Mouse (Mus musculus): ENCODE results near the gene Adcy7.

Adcy7 gene

DNA sequence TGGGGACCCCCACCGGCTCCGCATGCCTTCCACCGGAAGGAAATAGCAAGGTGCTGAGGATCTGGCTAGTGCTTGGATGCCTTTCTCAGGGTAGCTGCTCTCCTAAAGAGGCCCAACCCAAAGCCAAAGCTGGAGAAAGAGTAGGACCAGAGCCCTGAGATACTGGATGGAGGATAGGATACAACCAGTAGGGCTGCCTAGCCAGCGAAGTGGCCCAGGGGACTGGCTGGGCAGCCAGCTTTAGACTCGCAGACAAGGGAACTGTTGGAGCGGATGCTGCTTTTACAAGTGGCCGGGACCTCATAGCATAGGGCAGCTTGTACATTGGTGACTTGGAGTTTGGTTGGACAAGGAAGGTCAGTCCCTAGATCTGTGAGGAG, 838 bp downstream of the Adcy7 start:
- no peak for DNase-seq (ENCODE audit: low spot score in 2 of 2)

DNA sequence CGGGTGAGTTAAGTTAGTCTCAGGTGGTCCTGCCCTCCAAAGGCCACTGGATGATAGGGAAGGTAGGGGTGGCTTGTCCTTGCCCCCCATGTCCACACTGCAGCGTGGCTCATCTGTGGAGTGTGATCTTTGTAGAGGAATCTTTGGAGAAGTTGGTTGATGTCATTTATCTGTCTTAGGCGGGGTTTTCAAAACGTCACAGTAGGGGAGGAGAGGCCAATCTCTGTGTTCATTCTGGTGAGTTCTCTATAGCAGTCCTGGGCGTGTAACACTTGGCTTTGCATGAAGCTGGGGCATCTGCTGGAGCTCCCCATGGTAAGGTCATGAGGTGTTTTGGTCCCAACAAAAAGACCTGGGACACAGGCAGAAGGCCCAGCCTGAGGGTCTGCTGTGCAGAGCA, 1.9 kb downstream of the Adcy7 start:
- DNase-seq (ENCODE audit: low spot score in 2 of 2), result no peak

DNA sequence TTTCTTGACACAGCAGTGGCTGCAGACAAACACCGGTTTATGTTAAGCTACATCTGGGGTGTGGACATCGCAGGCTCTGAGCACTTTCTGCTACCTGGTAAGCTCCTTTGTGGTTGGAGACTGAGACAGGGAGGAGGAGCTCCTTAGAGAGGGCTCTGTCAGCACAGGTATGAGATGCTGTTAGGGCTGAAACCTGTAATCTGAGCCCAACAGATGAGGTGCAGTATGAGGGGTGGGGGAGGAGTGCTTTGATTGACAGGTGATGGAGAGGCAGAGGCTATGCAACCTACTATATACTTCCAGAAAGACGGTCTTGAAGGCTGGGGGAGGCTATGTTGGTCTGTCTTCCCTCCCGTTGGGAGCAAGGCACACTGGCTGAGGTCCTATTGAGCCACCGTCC, 7.0 kb downstream of the Adcy7 start:
- no peak for DNase-seq (ENCODE audit: low spot score in 2 of 2)

DNA sequence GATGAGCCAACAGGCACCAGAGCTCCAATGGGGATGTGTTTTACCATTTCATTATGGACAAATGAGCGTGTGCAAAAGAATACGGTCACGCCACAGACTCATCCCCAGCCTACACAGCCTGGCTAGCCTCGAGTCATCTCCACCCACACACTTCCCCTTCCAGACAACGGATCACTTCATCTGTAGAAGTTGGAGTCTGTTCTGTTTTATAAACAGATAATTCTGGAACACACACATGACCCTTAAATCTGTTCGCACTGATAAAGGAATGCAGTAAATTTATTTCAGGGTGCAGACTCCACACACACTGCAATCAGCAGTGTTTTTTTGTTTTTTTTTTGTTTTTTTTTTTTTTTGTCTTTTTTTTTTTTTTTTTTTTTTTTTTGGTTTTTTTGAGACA, 7.5 kb downstream of the Adcy7 start:
- no peak for DNase-seq (ENCODE audit: low spot score in 2 of 2)

DNA sequence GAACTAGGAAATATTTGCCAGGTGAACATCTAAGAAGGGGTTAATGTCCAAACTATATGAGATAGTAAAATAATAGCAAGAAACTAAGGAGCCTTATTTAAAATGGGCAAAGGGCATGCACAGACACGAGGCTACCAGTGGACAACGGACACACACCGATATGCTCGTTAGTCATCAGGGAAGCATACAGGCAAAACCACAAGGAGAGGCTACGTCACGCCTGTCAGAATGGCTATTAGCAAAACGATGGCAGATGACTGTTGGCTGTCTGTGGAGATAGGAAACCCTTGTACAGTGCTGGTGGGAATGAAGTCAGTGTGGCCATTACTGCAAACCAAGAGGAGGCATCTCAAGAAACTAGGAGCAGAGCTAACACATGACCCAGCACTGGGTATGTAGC, 8.7 kb downstream of the Adcy7 start:
- no peak for DNase-seq (ENCODE audit: low spot score in 2 of 2)

DNA sequence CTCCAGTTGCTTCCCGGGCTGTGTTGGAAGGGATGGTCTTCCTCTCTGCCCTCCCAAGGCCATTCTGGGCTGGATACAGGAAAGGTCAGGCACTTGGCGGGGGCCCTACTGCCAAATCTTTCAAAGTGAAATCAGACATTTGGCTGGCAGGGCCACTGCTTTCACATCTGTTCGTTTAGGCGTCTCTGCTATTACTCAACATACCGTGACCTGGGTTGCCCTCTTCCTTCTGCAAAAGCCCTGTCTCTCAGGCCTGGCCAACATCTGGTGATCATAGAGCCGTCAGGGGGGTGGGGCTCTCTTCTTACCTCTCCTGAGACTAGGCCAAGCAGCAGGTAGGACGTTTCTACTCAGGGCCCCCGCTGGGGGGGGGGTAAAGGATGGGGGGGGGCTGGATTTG, 10.5 kb downstream of the Adcy7 start:
- no peak for DNase-seq (ENCODE audit: low spot score in 2 of 2)

DNA sequence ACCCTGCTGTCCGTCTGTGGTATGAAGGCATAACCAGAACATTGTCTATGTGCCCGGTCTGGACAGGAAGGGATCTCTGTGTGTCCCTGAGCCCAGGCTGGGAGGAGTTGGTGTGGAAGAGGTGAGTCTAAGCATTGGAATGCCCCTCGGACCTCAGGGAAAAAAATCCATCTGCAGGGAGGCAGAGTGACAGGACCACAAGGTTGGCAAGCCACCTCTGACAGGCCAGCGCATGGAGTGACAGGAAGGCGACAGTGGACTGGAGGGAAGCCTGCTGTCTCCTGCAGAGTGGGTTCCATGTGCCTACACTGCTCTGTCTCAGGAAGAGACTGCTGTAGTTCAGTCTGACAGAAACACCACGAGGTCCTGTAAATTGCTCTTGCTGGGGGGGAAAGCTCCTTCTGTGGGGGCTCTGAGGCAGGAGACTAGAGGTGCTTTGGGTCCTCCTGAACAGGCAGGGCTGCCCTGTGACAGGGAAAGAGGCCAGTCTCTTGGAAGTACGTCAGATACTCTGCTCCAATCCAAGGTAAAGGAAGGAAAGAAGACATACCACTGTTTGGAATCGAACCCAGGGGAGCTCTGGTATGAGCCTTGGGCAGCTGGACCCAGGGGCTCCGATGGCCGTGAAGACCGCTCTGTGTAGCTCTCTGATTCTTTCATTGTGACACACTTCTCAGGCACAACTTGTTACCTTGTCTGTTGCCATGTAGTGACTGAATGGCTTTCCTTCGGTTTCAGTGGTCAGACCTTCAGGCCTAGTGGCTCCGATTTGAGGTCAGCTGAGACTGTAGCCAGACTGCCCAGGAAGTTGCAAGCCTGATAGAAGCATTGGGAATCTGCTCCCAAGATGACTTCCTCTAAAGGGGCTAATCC, 11.3 kb downstream of the Adcy7 start:
- DNase-seq (ENCODE audit: low spot score in 2 of 2), result no peak

DNA sequence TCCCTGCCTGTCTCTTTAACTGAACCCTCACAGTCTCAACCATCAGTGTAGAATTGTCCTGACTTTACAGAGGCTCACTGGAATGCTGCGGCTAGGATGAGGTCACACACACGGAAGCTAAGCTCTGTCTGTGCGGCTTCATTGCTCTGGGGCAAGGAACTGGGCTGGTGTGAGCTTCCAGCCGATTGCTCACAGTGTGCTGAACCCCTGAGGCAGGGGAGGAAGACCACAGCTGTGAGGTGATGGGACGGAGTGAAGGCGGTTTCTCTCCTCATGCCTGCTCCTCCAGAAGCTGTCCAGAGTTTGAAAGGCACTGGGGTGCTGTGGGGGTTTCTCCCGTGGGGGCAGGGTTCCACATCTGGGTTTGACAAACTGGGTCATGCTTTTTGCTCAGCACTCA, 12.5 kb downstream of the Adcy7 start:
- DNase-seq (ENCODE audit: low spot score in 2 of 2), result no peak

DNA sequence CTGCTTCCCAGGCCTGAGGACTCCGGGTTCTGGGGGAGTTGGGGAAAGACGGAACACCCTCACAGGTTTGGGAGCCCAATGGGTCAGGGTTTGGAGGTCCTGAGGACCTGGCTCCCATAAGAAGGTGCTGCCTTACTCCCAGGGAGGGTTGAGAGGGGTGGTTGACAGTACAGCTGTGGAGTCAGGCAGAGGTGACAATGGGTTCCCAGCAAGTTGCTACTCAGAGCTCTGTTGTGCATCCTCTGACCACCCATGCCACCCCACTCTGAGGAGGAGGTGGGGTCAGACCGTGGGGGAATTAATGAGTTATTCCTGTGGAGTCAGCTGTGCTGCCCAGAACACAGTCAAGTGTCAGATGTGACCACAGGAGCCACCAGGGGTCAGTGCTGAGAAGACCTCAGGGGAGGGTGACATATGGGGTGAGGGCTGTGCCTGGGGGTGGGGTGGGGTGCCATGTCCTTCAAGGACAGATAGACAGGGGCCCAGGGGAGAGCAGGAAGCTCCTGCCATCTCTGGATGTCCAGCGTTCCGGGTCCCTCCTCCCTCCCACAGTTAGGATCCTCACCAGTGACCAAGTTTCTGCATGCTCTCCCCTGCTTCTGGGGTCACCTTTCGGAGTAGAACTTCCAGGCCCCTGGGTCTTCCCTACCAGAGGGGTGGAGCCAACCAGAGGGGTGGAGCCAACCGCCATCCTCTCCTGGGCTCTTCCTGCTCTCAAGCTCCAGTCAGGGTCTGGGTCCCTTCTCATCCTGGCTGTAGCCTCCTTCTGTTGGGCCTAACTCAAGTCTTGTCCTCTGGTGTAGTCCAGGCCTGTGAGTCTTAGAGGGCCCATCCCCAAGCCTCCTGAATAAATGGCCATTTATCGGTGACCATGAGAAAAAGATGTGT, 13.5 kb downstream of the Adcy7 start:
- DNase-seq (ENCODE audit: low spot score in 2 of 2), result no peak

DNA sequence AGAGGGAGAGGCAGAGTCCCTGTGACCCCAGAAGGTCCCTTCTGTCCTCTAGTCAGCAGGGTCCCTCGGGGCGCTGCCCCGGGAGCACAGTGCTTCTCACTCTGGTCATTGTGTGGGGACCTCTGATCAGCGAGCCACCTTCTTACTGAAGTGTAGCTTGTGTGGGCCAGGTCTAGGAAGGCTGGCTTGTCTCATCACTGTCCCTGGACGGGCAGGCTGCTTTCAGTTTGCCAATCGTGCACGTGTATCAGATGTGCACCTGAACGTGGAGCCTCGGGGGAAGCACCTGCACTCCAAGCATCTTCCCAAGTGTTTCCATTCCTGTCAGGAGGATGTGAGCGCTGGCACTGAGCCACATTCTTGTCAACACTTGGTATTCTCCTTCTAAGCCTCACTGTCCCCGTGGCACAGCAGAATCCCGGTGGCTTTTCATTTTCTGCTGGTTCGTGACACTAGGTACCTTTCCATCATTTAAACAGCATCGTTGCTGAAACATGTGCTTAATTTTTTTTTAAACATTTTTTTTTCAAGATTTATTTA, 14.3 kb downstream of the Adcy7 start:
- DNase-seq (ENCODE audit: low spot score in 2 of 2), result no peak

DNA sequence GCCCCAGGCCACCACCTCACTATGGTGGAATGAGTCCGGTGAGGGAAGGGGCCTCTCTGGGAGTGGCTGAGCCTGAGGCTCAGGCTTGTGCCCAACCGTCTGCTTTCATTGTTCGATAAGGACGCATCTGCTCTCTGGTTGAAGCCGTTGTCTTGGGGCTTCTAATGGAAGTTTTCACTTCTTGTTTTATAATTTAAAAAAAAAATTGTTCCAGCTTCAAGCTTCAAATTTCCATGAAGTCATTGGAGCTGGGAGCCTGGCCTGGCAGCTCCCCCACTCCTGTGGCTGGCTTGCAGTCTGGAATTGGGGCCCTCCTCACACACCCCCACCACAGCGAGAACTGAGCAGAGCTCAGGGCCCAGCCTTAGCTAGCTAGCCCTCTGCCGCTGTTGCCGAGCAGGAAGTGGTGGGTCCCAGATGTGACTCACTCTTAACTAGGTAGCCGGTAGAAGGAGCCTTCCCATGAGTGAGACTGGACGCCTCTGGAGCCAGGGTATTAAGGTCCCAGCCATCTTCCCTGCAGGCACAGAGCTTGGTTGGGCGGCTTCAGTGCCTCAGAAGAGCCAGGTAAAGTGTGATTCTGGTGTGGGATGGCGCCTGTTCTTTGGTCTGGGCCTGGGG, 16.5 kb downstream of the Adcy7 start:
- DNase-seq (ENCODE audit: low spot score in 2 of 2), result no peak

DNA sequence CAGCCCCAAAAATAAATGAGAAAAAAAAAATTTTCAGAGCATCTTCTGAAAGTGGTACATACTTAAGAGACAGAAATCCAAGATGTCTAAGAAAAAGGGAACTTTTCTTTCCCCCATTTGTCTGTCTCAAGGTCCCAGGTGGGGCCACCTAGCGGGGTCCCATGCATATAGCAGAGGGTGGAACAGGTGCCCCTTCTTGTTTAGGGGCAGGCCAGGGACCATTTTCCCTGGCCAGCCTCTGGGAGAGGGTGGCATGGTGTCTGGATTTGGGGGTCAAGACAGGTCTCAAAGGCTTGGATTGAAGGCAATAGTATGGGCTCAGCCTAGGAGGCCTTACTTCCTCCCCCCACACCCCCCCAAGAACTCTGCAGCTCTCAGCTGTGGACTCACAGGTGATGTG, 17.7 kb downstream of the Adcy7 start:
- no peak for DNase-seq (ENCODE audit: low spot score in 2 of 2)

DNA sequence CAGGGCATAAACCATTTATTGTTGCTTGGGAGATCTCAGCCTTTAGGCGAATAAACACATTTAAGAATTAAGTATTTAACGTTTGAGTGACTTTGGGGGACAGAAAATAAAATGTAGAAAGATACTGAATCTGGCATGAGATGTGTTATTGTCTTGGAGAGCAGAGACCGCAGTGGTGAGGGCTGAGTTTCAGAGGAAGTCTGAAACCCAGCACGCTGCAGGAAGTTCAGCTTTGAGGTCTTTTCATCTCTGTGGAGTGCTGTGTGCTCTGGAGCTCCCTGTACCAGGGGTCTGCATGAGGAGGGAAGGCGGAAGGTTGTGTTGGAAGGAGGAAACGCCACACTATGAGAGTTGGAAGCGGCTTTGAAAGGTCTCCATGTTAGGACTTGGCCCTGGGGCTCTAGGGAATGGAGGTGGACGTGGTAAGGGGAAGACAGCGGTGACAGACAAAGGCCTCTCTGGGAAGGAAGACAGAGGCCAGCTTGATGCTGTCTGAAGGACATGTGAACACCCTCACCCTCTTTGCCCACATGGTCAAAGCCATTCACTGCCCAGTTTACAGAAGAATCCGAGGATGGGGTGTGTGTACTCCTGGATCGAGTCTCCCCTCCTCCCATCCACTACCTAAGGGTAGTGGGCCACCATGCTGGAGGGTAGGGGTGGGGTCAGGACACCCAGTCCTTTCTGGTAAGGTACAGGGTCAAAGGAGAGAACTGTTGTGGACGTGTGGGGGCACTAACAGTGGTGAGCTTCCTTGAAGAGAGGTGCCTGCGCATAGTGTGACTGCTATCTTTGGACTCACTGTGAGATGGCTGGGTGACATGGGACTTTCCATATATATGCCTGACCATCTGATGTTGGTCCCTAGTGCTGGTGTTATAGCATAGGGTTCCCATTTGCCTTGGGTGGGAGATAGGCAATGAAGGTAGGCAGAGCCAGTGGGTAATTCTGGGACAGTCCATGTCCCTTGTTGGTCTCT, 18.4 kb downstream of the Adcy7 start:
- no peak for DNase-seq (ENCODE audit: low spot score in 2 of 2)

DNA sequence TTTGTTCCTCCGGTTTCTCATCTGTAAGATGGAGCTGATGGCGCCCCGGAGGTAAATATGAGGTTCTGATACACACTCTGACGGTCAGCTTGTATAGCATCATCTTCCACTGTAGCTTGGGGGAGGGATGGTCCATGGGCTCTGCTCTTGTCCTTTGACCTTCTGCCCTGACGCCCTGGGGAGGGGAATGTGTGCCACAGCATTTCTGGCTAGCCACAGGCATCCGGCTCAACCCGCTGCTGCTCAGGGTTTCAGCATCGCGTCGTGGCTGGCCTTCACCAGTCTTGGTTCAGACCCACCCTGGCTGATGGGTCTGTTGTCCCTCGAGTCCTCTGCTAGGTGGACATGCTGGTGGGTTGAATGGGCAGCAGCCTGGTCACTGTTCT, 19.1 kb downstream of the Adcy7 start:
- DNase-seq (ENCODE audit: low spot score in 2 of 2), result no peak

DNA sequence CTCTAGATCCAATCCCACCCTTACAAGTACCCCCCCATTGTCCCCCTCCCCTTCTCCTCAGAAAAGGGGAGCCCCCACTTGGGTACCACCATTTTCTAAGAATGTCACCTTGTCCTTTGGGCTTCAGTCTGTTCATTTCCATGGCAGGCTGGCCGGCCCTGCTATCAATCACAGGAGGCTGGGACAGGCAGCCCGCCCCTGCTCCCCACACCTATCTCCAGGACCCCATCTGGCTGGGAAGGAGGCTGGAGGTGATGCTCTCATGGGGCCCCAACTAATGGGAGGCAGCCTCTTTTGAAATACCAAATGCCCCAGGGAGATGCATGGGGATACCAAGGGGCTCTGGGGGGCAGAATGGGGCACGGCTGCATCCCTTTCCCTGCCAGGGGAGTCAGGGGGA, 20.7 kb downstream of the Adcy7 start:
- DNase-seq (ENCODE audit: low spot score in 2 of 2), result no peak

DNA sequence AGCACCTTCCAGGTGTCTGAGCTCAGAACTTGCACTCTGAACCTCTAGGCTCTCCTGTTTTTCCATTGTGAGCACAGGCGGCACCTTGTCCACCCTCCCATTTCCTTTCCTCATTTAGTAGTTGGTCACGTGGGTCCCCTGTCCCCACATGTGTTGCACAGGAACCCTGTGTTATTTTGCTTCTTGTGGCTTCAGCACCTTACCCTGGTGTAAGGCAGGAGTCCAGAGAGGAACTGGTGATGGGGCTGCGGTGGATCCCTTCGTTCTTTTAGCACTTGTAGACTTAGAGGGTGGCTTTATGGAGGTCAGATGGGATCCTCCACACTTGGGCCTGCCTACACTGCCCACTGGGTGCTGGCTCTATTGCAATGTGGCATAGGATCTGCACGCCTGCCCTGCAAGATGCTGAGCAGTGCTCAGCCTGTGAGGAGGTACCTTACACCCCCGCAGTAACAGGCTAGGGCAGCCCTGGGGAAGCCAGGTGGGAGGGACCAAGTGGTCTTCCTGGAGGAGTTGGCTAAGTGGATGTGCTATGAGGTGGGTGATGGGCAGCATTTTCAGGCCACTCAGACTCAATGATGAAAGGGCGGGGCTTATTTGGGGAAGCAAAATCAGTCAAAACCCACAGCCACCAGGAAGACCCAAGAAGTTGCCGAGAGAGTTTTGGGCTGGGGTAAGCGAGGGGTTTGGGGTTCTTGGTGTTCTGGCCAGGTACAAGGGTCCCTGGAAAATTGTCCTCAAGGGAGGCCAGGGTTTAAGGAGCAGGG, 21.6 kb downstream of the Adcy7 start:
- DNase-seq (ENCODE audit: low spot score in 2 of 2), result no peak

DNA sequence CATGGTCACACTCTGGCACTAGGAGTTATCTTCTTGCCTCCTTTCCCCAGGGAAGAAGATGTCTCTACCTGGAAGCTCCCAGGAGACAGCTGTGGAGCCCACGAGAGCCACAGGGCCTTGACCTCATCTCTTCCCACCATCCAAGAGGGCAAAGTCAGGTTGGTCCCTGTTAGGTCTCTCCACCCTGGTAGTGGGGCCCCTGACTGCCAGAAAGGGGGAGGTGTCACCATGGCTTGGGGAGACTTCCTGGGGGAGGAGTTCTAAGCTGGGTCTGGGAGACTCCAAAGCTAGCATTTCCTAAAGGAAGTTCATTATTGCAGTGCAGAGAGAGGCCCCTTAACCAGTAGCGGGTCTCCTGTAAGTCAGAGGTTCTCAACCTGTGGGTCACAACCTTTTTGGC, 22.8 kb downstream of the Adcy7 start:
- no peak for DNase-seq (ENCODE audit: low spot score in 2 of 2)

DNA sequence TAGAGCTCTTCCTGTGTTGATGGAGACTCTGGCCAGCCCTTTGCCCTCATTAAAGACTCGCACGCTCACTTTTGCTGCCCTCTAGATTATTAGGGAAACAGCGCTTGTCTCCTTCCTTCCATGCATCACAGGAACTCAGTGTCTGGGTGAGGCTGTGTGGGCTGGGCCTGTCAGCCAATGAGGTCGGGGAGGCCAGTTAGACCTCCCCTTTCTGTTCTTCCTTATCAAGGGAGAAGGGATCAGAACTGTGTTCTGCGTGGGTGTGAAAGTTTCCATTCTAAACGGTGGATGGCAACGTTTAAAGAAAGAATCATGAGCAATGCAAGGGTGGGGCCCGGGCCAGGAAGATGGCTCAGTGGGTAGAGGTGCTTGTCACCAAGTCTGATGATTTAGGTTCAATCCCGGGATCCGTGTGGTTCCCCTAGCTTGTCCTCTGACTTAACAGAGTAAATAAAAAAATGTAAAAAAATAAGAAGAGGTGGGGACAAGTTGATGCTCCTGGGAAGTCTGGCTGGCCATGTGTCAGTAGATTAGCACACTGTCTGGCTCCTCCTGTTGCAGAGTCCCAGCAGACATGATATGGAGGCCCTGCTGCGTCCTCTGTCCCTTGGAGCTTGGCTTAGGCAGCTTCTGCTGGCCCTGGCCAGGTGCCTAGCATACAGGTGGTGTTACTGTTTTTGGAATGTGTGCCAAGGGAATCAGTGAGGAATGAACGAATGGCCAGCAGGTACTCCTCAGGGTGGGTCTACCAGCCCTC, 26.0 kb downstream of the Adcy7 start:
- no peak for DNase-seq (ENCODE audit: low spot score in 2 of 2)

DNA sequence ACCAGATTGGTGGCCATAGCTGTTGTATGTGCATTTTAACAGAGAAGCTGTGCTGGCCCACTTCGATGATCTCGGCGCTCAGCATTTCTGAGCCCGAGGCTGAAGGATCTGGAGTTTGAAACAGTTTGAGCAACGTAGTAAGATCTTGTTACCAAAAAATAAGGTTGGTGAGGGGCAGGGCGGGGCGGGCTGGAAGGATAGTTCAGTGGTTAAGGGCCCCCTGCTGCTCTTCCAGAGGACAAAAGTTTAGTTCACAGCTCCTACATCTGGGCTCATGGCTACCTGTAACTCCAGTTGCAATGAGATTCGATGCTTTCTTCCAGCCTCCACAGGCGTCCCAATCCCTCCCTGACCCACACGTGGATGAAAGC, 26.5 kb downstream of the Adcy7 start:
- no peak for DNase-seq (ENCODE audit: low spot score in 2 of 2)

Data from frontal cortex, postnatal 10 days (tissue).